Mouse (Mus musculus): ENCODE results near the gene Shroom3.

Shroom3 gene

DNA sequence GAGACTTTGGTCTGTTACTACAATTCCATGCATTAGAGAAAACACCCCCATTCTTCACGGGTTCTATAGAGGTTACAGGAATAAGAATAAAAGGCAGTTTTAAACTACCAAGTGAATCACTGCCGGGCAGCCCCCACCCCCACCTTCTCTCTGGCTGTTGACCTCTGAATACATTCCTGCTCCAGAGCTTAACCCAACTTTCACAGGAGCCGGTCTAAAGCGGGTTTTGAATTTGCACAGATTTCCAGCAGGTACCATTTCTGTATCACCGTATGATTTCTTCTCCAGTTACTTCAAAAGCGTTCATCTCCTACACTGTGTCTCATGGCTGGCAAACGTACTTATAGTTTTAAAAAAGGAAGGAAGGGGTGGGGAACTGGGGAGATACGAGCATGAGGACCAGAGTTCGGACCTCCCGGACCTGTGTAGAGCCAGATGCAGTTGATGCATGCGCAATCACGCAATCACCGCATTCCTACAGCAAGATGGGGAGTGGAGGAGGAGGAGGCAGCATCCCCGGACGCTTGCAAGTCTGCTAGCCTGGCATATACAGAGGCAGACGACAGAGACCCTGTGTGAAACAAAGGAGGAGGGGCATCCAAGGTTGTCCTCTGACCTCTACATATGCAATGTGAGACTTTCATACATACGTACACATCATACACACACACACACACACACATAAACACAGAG is 15.7 kb downstream of the Shroom3 start:
- DNase-seq (ENCODE audit: low spot score): no peak

DNA sequence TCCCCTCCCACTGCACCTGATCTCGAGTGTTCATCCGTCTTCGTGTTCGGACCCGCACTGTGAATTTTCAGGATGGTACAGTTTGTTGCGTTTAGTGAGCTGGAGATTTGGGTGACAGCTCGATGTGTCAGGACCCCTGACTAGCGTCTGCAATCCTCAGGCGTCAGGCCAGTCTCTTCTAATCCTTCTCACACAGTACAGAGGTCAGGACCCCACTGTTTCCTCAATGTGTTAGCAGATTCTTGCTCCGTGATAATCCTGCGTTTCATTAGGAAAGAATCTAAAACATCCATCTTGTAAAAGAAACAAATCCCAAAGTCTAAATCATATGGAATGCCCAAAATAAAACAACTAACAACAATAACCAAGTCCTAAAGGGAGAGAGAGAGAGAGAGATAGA is 18.5 kb downstream of the Shroom3 start:
- no peak for DNase-seq (ENCODE audit: low spot score)

DNA sequence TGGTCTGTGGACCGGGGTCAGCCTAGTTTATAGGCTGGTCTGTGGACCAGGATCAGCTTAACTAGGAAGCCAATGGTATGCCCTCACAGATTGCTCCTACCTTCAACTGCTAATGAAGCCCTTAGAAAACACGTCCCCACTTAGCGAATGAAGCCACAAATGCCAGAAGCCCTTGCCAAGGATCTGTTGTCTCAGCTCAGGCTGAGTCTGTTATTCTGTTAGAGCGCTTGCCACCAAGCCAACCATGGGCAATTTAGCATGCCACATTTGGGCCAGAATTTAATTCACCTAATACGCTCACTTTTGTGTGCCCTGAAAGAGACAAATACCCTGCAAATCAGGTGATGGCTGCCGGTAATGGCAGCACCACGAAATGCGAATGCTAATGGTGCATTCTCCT is 20.4 kb downstream of the Shroom3 start:
- DNase-seq (ENCODE audit: low spot score): no peak

DNA sequence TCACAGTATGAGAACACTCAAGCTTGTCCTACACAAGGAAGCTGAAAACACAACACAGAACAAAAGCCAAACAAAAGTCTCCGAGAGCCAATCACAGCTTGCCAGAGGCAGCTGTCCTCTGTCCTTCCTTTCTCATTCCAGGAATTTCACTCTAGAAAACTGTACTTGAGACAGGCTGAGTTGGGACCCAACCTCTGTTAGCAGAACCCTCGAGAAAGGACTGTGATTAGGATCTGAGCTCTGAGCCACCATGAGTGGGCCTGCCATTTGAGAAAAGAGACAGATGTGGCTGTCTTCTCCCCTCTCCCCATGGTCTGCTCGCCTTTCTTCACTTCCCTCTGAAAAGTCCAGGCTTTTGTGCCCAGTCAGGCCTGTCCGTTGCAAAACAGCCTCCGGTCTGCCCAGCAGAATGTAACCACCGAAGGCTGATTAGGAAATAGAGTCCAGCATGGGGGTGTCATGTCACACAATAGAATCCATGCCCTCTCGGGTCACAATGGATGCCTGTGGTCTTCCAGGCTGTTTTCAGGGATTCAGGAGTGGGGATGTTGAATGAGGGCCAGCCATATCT is 24.8 kb downstream of the Shroom3 start:
- DNase-seq (ENCODE audit: low spot score): no peak

DNA sequence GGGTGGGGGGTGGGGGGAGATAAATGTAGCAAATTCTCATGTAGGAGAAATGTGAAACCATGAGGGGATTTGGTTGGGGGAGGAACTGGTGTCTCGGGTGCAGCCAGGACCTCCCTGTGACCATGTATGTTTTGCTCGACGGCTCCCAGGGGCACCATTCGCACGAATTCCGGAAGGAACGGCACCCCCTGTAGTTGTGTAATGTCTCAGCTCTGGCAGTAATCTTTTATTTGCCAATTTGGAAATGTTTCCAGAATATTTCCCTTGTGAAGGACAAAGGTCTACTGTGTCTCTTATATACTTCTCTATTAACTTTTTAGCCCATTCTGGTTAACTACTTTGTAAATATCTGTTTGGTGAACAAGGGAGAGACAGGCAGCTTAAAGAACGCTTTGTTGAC is 27.5 kb downstream of the Shroom3 start:
- DNase-seq (ENCODE audit: low spot score): no peak

DNA sequence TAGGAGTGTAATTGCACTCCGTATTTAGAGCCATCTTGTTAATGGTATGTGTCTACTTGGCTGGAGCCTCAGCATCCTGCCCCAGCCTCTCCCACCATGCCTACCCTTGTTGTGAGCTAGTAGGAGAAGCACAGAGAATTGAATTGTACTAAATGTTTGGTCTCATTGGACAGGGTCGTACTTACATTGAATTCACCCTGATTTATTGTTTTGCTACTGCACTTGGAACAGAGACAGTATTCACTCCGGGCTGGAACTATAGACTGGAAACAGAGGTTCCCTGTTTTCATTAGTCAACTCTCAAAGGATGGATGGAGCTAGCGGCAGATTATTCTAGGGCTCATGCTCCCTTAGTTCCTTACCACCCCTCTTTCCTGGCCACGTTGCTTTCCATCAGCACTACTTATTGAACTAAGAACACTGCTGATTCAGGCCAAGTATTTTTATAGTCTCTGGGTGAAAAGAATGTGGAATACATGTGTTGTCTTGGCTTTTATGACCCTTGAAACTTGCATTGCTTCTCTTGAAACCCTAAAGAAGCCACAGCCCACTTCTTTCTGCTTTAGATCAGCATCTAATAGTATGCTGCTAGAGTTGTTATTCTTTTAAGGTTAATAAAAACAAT is 28.5 kb downstream of the Shroom3 start:
- no peak for DNase-seq (ENCODE audit: low spot score)

DNA sequence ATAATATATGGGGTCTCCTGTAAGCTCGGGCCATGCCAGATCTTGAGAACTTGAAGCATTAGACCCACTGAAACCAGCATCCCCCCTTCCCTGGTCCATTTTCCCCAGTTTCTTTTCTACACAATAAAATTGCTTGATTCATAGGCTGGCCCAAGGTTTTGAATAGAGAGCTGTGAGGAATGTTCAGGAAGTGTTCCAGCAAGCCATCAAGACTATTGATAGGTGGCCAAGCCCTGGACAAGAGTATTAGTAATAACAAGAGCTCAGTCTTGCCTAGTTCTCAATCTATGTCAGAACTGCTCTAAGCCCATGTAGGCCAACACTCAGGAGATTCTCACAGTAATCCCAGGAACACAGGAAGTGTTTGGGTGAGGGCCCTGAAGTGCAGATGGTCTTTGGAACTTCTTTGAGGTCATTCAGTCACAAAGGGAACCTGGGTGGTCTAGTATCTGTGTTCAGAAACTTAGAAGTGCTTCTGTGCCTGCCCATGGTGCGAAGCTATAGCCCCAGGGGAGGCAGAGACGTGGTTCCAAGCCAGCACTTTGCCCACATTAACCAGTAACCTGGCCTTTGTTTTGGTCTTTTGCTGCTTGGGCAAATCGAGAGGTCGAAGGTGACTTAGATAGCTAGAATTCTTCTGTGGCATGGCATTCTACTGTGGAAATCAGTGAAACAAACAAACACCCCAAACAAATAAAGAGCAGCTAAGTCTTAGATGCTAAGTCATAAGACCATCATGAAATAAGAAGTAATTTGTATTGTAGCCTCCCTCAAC is 29.6 kb downstream of the Shroom3 start:
- DNase-seq (ENCODE audit: low spot score): no peak

DNA sequence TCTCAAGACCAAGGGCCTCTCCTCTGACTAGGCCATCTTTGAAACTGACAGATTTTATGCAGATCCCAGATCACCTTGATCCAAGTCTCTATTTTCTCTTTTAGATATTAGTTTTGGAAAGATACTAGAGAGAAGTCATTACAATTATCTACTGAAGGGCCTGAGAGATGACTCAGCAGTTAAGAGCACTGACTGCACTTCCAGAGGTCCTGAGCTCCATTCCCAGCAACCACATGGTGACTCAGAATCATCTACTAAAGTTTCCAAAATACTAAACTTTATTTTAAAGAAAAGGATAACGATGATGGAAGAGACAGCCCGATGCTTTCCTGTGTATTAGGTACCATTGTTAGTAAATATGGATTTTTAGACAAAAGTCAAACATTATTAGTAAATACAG is 31.7 kb downstream of the Shroom3 start:
- DNase-seq (ENCODE audit: low spot score): no peak

DNA sequence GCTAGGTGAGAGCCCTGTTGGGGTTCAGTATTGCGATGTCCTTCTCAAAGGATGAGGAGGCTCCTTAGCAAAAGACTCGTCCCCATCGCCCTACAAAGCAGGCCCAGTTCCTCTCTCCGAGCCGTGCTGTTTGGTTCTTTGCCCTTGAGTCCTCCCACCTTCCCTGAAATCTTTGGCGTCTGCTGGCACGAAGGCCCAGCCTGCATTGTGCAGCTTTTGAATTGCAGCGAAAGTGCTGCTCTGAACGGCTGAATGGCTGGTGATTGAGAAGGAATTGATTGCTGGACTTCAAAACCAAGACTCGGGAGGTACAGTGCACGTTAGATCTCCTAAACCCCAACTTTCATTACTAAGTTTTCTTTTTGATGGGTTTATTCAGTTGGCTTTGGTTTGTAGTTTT is 32.1 kb downstream of the Shroom3 start:
- DNase-seq (ENCODE audit: low spot score): no peak

DNA sequence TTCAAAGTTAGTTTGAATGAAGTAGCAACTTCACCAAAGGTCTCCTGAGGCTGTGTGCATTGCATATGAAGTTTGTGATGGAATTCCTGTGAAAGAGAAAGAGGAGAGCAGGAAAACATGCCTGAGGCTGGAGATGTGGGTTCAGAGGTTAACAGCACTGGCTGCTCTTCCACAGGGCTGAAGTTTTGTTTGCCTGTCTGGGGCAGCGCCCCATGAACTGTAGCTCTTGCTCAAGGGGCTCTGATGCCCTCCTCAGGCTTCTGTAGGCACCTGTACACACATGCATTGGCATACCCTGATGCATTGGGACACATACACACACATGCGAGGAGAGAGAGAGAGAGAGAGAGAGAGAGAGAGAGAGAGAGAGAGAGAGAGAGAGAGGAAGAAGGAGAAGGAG is 32.7 kb downstream of the Shroom3 start:
- no peak for DNase-seq (ENCODE audit: low spot score)

DNA sequence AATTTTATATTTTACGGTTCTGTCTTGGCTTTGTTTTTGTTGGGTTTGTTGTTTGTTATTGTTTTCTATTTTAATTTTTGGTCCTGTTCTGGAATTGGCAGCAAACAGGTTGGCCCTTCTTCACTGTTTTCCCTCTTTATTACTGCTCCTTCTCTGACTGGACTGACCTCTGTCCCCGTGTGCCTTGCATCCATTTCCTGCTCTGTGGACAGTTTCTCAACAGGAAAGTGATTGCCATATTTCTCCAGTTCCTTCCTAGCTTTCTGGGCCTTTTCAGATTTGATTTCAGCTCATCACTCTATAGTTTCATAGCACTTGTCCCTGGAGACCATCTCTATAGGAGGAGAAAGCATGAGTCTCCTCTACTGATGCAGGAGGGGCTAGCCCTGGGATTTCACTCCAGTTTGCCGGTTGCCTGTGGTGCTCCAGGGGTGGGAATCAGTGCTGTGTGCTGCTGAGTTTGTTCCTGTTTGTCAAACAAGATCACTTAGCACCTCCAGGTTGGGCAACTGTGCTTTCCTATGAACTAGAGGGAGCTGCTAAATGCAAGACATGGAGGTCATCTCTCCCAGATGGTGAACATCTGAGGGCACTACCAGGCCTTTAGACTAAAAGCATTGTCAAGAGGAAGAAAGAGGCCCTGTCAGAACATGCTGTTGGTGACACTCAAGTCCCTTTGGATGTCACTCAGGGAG is 34.6 kb downstream of the Shroom3 start:
- DNase-seq (ENCODE audit: low spot score): no peak

DNA sequence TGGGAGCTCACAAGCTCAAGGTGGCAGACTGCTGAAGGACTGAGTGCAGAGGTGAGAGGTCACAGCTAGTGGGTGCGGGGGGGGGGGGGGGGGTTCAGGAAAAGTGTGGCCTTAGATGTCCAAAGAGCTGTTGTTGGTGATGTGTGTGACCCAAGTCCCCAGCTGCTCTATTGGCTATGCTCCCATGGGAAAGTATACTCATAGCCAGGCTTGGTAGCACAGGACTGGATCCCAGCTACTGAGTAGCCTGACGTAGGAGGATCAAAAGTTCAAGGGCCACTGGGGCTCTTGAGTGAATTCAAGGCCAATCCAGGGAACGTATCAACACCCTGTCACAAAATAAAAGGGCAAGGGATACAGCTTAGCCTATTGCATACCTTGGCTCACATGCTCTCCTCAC is 35.6 kb downstream of the Shroom3 start:
- no peak for DNase-seq (ENCODE audit: low spot score)

DNA sequence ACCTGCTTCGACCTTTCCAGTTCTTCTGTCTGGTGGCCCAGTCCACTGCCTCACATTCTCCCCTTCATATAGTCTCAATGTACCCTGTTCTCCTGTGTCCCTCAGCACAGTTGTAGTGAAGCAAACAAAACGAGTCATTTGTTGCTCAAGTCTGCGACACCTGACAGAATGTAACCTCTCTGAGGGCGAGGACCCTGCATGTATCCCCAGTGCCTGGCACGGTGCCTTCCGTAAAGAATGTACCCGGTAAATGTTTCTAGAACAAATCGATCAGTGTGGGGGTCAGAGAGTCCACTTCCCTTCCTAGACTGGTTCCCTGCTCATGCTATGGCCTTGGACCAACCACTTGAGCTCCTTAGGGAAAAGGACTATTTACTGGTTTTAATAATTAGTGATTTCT is 38.4 kb downstream of the Shroom3 start:
- no peak for DNase-seq (ENCODE audit: low spot score)

DNA sequence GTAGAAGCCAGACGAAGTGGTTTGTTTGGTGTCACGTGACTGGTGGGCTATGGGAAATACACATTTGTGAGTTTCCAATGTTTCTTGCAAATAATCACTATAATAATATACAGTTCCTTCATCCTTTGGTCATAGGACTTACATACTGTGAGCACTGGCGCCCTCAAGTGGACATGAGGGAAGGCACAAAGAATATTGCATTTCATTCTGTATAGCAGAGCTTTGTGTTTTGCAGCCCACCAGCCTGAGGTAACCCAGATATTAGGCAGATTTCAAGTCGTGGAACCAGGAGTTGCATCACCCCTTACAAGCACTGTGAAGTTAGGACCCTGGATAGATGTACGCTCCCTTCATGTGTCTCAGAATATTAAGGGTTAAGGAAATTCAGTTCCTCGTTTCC is 42.7 kb downstream of the Shroom3 start:
- DNase-seq (ENCODE audit: low spot score): peak; percentile 81

DNA sequence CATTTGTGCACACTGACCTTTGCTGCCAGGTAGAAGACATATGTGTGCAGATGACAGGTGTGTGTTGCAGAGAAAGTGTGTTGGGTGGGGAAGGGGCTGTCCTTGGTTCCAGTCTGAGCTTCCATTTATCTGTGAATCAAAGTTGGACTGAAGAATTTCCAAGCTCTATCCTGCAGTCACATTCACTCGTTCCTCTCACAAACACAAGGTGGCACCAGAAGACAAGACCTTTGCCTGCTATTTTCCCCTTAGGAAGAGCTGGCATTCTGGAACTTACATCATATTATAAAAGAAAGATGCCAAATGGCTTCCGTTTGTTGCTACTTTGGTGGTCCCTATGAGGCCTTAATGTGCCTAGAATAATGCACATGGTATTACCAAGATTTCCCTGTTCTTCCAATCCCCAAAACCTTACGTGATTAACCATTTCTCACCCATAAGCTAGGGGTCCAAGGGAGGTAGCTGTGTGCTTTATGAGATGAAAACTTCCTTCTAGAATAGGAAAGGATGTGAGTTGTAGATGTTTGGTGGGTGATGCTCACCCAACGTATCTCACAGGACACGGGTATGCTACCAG is 45.1 kb downstream of the Shroom3 start:
- peak; percentile 49 for DNase-seq (ENCODE audit: low spot score)

DNA sequence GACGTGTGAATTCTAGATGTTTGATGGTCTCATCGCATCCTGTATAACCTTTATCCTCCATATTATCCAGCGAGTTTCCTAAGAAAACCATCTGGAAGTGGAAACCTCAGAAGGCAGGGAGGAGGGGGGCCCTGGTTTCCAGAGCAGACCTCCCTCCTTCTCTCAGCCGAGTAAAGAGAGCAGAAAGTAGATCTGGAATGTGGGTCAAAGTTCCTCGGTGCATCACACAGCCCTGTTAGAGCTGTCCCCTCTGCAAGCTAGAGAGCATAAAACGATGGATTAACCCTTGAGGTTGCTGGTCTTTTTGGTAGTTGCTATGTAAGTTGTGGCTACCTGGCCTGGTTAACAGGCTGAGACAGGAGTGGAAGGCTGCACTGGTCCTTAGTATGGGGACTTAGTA is 46.0 kb downstream of the Shroom3 start:
- DNase-seq (ENCODE audit: low spot score): no peak

DNA sequence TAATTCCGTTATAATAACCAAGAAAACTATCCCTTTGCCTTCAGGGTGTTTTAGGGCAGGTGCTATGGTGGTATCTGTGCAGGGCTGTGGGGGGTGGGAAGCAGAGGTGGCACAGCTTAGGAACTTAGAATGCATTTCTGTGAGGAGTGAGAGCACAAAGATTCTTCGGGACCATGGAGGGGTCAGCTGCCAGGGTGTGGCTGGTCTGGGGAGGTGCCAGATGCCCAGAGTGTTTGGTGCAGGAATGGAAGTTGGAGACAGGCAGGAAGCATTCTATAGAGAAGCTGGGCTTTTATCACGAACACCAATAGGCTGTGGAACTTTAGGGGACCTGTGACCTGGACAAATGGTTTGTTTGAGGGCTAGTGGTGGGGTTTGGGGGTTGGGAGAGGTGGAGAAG is 58.6 kb downstream of the Shroom3 start:
- no peak for DNase-seq (ENCODE audit: low spot score)

DNA sequence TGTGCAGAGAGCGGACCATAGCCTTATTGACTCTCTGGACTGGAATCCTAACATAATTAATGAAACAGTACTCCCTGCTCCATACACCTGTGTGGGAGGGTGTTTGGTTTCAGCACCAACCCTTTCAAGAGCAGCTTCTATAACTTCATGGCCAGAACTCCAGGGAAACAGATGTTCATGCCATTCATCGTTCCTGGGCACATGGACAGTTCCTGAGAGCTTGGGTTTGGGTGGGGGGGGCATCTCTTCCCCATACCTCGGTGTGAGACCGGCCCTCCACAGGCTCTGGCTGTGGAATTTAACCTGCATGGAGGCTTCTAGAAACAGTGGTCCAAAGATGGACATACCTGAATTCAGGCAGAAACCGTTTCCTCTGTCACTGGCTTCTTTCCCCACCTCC is 59.5 kb downstream of the Shroom3 start:
- DNase-seq (ENCODE audit: low spot score): no peak

DNA sequence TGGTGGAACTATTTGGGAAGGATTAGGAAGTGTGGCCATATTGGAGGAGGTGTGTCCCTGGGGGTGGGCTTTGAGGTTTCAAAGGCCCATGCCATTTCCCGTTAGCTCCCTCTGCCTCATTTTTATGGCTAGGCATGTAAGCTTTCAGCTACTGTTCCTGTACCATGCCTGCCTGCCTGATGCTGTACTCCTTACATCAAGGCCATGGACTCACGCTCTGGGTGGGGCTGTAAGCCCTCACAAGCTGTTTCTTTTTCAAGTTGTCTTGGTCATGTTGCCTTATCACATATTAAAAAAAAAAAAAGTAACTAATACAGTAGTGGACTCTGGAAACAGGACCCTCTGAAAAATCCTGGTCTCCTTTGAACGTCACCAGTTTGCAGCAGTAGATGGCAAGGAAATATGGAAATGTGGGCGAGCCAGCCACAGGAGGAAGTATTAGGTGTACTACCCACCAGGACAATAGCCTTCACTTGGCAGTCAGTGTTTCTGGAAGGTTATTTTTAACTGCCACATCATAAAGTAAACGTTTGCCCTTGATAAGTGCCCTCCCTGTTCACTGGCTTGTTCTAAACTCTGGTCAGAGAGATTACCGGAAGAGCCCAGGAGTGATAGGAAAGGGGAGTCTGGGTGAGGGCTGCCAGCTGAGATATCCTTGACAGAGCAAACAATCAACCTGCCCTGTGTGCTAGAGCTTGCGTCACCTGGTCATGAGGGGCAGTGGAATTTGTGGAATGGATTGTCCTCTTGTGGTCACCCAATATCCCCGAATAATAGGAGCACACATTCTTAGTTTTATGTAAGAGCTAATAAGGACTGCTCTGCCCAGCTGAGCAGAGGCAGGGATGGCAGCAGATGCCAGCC is 62.4 kb downstream of the Shroom3 start:
- DNase-seq (ENCODE audit: low spot score): no peak

DNA sequence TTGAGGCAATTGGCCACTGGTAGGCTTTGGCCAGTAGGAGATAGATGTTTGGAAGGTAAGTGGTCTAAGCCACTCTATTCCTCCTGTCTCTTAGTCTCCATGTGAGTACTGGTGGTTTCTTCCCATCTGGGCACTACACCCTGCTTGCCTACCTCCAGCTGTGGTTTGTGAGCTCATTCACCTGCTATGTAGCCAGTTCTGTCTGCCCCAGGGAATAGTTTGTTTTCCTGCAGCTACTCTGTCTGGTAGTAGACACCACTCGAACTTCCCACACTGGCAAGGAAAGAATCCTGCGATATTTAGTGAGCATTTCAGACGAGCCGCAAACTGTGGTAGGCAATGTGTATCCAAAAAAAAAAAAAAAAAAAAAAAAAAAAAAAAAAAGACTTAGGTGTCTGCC is 68.3 kb downstream of the Shroom3 start:
- no peak for DNase-seq (ENCODE audit: low spot score)

DNA sequence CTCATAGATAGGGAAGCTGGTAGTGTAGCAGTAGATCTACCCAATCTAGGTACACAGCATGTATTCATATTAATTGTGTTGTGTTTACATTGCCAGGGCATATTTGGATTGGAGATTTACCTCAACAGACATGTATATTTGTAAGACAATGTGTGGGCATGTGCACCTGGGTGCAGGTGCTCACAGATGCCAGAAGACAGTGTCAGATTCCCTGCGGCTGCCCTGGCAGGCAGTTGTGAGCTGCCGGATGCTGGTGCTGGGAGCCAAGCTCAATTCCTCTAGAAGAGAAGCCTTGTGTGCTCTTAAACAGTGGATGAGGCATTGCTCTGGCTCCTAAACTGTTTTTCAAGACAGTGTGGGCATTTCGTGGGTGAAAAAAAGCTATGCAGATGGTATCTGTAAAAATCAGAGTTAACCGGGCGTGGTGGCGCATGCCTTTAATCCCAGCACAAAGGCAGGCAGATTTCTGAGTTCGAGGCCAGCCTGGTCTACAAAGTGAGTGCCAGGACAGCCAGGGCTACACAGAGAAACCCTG is 72.1 kb downstream of the Shroom3 start:
- no peak for DNase-seq (ENCODE audit: low spot score)

Data from testis, postnatal 10 days (tissue).